Mouse (Mus musculus) lung, postnatal 36 days (tissue): ENCODE measurements around the gene Rtn4ip1.
"Not testable (repeated sequence)": the region's sequence is repeated elsewhere in the genome, so short reads cannot be mapped to it uniquely, and the experiment has no call there.

Experiments
- DNase-seq: peaks from one replicate; pipeline ENCODE4 v3.0.0; 2022; ENCODE audit warnings: mixed read lengths

Rtn4ip1 gene

DNA sequence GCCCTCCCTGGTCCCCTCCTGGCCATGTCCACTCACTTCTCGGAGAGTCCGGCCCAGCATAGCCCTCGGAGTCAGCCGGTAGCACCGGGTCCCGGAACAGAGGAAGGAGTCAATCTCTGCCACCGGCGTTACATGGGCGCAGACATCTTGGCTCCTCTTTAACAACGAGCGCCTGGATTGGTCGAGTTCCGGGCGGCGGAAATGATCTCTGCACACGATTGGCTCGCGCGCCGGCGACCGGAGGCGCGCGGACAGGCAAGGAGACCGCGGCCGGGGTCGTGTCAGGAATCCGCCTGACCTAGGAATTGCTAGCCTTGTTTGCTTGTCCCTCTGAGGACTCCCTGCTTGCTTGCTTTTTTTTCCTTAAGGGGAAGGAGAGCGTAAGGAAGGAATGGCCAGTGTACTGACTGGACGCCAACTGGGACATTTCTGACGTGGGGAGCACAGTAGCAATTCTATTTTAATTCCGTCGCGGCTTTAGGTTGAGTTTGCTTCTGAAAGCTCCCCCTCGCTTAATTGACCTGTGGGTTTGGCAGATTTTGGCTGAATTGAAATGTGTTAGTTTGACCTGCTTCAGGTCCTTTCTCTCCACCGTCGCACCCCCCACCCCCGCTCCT, at the start of gene Rtn4ip1, which contains the start of gene Qrsl1:
TSS of gene Rtn4ip1 (plus strand) at position 230 of the 617 bp plus-strand sequence.
TSS of gene Qrsl1 (minus strand) at position 168 of the 617 bp plus-strand sequence.
- DNase-seq, result peak; percentile 96

DNA sequence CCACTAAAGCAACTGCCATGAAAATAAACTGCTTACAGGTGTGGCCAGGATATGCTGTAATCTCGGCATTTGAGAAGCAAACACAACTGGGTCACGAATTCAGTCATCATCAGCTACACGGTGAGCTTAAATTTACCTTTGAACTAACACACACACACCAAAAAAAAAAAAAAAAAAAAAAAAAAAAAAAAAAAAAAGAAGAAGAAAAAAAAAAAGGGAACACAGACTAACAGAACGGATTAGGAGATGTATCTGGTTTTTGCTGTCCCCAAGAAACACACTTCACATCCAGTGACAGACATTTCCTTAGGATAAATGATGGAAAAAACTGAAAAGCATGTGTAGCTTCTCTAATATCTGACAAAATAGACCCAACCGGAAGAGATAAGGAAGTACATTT, 49.7 kb upstream of the Rtn4ip1 start:
- DNase-seq, result no peak

DNA sequence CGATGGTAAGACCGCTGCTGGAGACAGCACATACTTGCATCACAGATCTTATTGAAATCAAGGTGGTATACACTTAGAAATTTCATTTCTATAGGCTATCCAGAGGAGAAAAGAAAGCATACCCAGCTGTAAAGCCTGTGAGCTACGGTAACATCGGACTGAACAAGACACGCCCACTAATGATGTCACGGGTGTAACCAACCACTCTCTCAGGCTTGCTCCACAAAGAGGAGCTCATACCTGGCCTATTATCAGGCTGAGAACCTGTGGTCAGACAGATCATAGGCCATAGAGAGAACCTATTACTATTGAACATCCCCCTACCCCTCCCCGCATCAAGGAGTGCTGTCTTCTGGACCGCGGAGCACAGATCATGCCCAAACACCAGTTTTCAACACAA, 45.7 kb upstream of the Rtn4ip1 start:
- DNase-seq, result peak; percentile 17

DNA sequence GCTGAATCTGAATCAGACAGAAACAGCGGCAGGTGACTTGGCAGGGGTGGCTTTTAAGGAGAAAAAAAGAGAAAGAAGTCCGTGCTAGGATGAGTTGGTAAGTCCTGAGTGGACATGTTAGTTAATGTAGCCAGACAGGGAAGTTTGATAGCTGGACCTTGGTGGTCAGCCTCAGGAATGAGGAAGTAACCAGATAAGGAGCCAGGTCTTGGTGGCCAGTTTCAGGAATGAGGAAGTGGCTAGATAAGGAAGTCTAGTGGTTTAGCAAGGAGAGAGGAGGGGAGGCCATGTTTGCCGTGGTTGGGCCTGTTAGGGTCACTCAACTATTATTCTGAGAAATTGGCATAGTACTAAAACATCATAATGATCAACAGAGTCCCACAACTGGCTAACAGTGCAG, 45.3 kb upstream of the Rtn4ip1 start:
- DNase-seq, result peak; percentile 51

DNA sequence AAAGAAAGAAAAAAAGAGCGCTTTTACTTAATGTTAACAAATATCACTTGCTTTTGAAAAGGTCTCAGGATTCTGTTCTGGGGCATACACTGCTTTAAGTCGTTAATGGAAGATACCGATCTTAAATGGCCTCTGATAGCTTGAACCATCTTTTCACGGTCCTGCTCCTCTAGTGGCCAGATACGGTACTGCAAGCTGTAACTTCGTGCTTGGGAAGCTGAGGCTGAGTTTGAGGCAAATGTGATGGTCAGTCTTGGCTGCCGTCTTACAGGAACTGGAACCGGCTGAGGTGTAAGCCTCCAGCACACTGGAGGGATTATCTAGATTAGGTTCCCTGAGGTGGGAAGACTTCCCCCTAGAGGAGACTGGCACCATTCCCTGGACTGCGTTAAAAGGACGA, 30.9 kb upstream of the Rtn4ip1 start:
- DNase-seq, result peak; percentile 58

DNA sequence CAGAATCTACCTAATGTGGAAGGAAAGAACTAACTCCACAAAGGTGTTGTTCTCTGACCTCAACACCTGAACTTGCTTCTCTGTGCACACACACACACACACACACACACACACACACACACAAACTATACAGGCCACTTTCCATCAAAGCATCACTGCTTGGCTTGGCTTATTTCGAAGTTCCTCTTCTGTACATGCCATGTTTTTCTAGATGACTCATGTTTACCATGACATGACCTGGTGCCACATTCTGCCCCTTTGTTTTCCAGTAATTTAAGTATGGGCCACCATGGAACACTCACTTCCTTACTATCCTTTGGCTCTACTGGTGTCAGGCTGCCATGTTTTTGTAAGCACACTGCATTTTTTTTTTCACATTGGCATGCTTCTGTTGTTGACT, 30.1 kb upstream of the Rtn4ip1 start:
- no peak for DNase-seq

DNA sequence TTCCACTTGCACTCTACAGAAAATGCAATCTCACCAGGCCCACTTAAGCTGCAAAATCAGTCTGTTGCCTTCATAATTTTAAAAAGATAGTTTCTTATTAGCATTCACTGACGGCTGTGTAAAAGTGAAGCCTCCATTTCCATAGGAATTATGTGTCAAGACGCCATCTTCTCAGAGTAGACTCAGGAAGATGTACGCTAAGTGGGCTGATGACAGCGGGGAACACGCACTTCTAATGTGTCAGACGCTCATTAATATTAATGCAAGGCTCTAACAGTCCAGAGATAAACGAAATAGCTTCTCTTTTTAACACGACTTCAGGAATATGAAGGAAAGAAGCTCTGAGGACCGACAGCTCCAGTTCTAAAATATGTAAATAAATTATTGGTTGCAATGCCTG, 13.9 kb upstream of the Rtn4ip1 start:
- DNase-seq, result no peak

DNA sequence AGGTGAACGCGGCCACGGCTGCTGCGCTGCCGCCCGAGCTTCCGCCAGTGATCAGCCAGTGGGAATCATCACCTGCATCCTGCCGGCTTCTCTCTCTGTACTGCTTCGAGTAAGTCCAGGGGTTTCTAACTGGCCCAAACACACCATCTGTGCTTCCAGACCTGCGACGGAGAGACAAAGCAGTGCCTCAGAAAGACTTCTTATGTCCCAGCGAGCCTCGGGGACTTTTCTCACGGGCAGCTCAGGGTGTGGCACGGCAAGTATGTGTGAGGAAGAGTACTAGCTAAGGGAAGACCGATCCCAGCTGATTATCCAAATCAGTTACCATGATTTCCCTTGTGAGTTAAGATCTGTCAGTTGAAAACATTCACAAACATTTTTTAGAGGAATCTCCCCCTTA, 12.6 kb upstream of the Rtn4ip1 start:
- no peak for DNase-seq

DNA sequence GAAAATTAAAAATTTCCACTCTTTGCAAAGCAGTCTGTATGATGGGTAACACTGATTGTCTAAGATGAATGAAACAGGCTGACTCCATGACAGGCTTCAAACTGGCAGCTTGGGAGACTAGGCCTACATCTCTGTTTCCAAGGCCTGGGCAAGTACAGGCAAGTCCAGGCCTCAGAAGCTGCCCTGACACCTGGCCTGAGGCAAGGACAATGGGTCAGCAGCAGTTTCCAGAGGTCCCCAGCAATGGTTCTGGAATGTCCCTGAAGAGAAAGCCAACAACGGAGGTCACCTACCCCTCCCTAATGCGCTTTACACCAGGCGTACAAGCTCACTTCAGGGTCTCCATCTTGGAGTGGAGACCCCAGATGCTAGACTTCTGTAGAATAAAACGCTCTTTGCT, 8.6 kb upstream of the Rtn4ip1 start:
- DNase-seq, result no peak

DNA sequence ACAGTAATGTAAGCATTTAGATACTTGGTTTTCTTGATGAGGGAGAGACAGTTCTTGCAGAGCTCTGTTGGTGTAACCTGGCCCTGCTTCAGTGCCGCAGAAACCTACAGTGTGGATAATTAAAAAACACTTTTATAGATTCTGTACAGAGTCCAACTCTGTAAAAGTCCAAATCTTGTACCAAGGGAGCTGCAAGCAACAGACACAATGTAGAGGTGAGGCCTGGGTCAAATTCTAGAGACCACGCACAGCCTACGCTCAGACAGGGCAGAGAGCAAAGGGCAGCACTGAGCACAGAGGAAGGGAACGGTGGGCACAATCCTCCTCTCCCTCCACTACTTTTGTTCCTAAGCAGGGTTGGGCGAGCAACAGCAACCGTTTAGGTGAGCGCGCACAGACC, 5.5 kb upstream of the Rtn4ip1 start:
- DNase-seq, result no peak

DNA sequence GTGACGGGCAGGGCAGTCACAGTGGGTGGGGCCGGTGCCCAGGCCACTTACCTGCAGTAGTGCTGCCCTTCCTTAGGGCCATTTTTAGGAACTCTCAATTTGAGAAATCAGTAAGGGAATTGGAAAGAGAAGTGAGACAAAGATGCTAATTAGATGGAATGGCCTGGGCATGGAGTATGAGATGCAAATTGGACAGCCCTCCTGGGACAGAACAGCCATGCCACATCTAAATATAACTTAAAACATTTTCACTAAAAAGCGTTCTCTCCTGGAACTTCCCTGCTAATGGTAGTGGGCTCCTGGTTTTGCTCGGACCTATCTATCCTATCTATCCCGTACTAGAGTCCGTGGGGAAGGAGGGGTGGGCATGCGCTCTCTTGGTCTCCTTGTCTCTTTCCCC, 3.3 kb upstream of the Rtn4ip1 start:
- DNase-seq, result no peak

DNA sequence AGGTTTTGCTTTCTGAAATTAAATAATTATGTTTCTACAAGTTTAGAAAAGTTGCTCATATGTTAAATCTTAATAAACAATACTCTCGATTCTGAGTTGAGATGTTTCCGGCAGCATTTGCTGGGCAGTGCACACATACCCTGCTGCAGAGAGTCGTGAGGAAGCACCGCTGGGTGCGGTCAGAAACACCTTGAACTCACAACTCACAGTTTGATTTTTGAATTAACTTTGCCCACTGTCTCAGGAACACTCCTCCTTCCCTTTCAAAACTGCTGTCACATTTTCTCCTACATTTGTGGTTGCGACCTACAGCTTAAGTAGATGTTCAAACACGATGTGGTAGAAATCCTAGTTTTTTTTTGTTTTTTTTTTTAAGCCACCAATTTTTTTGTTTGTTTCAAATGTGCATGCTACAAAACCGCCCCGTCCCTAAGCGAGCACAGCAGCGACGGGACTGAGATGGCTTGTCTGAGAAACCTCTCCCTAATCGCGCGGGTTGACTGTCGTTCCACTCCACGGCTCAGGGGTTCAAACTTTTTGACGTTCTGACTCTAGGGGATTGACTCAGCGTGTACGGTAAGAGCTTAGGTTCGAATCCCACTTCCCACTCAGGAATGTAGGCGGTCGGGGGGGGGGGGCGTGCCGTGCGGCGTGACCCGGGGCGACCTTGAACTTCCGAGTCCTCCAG, 580 bp upstream of the Rtn4ip1 start:
- DNase-seq, result no peak

DNA sequence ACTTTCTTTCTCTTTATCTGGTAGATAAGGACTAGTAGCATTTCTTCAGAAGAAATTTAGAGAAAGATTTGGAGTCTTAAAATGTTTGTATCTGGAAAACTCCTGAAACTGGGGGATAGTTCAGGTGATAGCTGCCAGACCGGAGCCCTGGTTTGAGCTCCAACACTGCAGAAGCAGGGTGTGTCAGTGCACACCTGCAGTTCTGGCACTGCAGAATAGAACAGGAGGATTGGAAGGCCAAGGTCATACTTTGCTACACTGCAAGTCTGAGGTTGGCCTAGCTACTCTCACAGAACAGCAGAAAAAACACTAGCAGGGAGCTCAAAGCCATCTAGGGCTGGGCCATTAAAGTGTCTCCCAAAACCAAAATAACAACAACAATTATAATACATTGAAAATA, 3.0 kb downstream of the Rtn4ip1 start:
- no peak for DNase-seq

DNA sequence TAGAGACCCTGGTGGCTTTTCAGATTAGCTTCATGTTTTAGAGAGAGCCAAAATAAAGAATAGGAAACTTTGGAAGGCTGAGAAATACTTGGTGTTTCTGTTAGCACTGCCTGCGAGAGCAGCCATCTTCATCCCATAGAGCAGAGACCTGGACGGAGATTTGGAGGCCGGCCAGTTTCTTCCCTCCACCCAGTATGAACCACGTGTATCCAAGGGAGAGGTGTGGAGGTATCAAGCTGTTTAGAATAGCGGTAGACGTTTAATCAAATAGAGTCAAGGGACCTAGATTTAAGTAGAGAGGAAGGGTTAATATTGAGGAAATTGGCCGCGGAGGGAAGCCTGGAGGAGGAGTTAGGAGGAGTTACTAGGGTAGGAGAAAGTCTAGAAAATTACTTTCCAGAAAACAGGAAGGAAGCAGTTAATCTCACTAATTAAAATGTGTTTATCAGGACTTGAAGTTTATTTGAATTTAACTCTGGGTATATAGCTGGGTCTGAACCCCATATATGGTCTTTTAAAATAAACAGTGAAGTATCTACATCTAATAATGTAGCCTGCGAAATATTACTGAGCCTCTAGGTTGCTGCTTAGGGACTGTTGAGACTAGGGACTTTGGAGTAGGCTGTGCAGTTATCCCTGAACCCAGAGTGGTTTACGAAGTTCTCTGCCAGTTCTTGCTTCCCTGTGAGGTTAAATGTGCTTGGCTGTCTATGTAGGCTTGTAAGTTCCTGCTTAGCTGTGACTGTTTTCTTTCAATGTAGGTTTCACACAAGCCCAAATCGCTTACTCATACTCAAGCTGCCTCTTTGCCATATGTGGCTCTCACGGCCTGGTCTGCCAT, 8.6 kb downstream of the Rtn4ip1 start:
- DNase-seq, result no peak

DNA sequence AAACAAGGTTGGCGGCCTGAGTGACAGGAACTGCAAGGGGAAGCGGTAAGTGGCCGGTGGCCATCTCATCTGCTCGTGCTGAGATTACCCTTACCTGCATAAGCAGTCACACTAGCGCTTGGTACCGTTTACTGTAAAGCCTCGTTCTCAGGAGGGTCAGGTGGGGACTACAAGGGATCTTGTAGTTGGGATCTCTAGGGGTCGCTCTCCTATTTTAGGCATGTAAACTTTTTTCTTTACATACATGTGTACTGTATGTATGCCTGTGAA, 9.2 kb downstream of the Rtn4ip1 start:
- DNase-seq, result no peak

DNA sequence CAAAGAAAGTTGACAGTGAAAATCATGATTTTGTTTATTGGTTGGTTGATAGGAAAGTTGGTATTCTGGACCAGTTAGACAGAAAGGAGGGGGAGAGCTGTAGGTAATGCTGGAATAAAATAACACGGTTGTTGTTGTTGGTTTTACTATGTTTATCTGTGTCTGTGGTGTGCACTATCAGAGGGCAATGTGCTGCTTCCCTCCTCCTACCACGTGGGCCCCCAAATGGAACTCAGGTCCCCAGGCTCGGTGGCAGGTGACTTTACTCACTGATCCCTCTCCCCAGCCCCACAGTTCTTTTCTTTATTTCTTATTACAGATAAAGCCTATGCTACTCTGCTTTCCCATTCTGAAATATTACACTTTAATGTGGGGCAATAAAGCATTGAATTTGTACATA, 10.6 kb downstream of the Rtn4ip1 start:
- no peak for DNase-seq

DNA sequence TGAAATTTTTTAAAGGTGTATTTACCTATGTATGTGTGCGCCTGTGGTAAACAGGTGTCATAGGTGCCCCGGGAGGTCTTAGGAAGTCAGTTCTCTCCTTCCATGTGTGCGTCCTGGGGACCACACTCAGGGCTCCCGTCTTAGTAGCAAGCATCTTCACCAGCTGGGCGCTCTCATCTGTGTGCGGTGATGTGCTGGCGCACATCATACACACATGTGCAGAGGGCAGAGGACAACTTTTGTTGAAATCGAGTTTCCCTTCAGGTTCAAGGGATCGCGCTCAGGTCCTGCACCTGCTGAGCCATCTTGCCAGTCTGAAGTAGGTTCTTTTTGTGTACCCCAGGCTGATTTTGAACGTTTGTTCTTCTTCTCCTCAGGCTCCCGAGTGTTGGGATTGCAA, 14.6 kb downstream of the Rtn4ip1 start:
- DNase-seq, result no peak

DNA sequence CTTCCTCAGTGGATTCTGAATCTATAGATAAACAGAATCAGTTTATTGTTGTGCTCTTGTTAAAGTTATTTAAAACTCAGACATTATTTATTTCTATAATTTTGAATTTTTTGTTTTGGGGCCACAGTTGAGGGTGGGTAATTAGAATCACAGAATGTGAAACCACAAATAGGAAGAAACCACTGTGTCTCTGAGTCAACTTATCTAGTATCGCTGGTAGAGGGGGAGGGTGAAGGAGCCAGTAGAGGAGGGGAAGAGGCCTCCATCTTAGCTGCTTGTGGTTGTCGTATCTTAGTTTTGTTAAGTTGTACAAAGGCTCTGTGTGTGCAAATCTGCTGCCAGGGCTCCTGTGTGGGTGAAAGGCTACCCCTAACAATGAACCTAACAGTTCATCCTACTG, 15.1 kb downstream of the Rtn4ip1 start:
- no peak for DNase-seq

DNA sequence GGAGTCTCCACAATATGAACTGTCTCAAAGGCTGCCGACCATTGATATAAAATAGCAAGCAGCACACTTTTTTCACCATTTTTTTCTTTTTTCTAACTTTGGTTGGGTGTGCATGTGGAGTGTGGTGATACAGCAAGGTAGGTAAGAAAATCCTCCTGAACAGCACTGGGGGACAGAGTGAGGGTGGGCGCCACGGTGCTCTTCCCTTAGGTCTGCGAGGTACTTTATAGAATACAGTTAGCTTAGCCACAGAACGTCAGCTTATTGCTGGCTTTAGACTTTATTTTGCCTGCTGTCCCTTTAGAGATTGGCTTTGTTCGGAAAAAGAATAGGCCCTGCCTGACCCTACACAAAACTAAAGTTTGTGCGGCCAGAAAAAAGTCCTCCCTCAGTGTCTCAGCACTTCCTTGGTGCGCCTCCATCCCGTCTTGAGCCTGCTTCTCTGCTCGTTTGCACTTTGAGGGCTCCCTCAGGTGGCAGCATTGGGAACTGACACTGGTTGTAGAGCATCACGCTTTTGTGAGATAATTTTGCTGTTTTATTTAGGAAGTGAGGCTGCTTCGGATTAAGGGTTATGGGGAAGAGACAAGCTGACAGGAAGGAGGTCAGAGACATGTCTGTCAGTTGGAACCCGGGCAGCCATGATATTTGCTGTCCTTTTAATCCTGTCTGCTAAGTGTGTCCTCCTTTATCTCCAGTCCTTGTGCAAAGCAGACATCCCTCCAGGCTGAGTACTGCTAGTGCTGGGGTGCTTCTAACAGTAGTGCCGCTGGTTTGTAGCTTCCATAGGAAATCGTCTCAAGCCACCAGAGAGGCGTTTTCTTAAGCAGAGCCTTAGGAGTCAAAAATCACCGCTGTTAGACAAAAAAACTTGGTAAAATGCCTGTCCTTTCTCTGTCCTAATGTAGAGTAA, 17.3 kb downstream of the Rtn4ip1 start:
- DNase-seq, result peak; percentile 87

DNA sequence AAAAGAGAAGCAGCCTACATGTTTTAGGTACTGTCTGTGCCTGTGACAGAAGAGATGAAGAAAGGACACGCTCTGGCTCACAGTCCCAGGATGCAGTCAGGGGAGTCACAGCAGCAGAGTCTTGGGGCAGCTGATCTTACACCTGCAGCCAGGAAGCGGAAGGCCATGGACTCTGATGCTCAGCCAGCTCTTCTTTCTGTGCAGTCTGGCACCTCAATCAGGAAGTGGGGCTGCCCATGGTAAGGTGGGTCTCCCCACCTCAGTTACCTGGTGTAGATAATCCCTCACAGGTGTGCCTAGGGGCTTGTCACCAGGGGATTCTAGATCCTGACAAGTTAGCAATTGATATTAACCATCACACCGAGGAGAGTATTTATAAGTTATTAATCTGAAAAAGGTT, 21.5 kb downstream of the Rtn4ip1 start:
- no peak for DNase-seq

DNA sequence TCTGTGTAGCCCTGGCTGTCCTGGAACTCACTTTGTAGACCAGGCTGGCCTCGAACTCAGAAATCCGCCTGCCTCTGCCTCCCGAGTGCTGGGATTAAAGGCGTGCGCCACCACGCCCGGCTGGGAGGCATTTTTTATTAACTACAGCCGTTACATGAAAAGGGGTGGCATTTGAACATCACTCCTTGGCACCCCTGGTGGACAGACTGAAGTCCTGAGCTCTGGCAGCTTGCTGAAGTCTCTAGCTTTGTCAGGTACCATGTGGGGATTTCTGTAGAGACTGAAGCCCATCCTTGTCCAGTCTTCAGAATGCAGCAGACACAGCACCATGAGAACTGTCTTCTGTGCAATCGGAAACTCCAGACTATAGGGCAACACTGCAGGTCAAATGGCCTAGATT, 24.2 kb downstream of the Rtn4ip1 start:
- not testable (repeated sequence) for DNase-seq

DNA sequence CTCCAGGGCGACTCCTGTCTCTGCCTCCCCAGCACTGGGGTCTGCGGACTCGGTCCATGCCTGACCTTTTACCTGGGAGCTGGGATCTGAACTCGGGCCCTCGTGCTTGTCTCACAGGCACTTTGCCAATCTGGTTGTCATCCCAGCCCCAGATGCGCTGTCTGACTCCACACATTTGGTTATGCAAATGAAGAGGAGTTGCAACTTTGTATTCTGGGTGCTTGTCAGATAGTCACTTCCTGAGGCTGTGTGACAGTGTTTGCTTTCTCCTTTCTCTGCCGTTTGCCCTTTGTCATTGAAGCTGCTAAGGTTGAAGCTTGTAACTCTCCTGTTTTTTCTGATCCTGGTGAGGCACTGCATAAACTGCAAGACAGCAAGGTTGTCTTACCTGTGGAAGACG, 26.1 kb downstream of the Rtn4ip1 start:
- DNase-seq, result no peak

DNA sequence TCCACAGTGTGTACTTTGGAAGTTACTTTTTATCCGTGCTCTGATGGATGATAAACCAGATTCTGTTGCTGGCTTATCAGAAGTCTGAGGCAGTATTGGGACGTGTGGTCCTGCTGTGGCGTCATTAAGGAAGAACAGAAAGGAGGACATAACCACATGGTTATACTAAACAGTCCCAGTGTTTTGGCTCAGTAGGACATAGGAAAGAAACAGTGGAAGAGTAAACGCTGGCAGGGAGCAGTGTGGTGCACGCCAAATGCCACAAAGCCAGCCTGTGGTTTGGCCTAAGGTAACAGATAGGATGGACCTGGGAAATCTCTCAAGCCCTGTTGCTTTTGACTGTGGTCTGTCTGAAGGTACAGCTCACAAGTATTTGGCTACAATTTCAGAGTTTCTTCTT, 27.0 kb downstream of the Rtn4ip1 start:
- DNase-seq, result no peak
